Mouse (Mus musculus) forebrain, embryonic 16.5 days (tissue): ENCODE data around the gene Cdhr1. TPM values are rescaled to one million over a fixed set of nuclear protein-coding genes. Genes with fewer than 3 reads are reported as not detected.

Experiments
- ATAC-seq: fragments of 200-750 bp; cut with Nextera tagmentation; 2 replicates; pipeline ENCODE4 v1.8.0; 2017; ENCODE audit warnings: mild to moderate bottlenecking, moderate library complexity
- H3K27ac ChIP-seq: fragments of 300-500 bp; sonication (generic); 2 replicates; pipeline ENCODE4 v1.5.1; 2014; ENCODE audit warnings: low read length, control low read depth
- H3K27me3 ChIP-seq: fragments of 300-500 bp; sonication (generic); replicated peaks from 2 replicates; pipeline ENCODE4 v1.6.1; 2014; ENCODE audit warnings: low read length; ENCODE audit not compliant: control insufficient read depth, insufficient read depth
- H3K36me3 ChIP-seq: fragments of 300-500 bp; sonication (generic); 2 replicates; pipeline ENCODE4 v1.6.1; 2014; ENCODE audit not compliant: control insufficient read depth, insufficient read depth
- H3K4me1 ChIP-seq: fragments of 300-500 bp; sonication (generic); replicated peaks from 2 replicates; pipeline ENCODE4 v1.6.1; 2014; ENCODE audit warnings: low read length; ENCODE audit not compliant: control insufficient read depth, insufficient read depth
- H3K4me2 ChIP-seq: fragments of 300-500 bp; sonication (generic); 2 replicates; pipeline ENCODE4 v1.6.1; 2014; ENCODE audit warnings: mild to moderate bottlenecking, low read length, control low read depth
- H3K4me3 ChIP-seq: fragments of 300-500 bp; sonication (generic); replicated peaks from 2 replicates; pipeline ENCODE4 v1.5.1; 2014; ENCODE audit warnings: mild to moderate bottlenecking, low read length, control low read depth
- H3K9ac ChIP-seq: fragments of 300-500 bp; sonication (generic); replicated peaks from 2 replicates; pipeline ENCODE4 v1.6.1; 2014; ENCODE audit warnings: low read depth, low read length, control low read depth
- H3K9me3 ChIP-seq: fragments of 300-500 bp; sonication (generic); 2 replicates; pipeline ENCODE4 v1.6.1; 2016; ENCODE audit warnings: low read length; ENCODE audit not compliant: control insufficient read depth
- WGBS: fragments of 180-500 bp; shearing (Covaris S2); extraction: QIAGEN DNeasy Blood & Tissue Kit; methylation state at CpG from one replicate; pipeline ENCODE4 v1.1.7; 2014; 5-methylcytosine and 5-hydroxymethylcytosine counted together
- polyA plus RNA-seq: library from polyadenylated mRNA; unstranded; fragments of >200 nt; fragmentation: Nextera tagmentation; extraction: Ambion mirVana; gene quantifications from 2 replicates; pipeline ENCODE4 v1.2.1, GENCODE M21; 2015

Gene Cdhr1
- polyA plus RNA-seq, 1 experiment from 2014 or later, result 3.7 TPM

DNA sequence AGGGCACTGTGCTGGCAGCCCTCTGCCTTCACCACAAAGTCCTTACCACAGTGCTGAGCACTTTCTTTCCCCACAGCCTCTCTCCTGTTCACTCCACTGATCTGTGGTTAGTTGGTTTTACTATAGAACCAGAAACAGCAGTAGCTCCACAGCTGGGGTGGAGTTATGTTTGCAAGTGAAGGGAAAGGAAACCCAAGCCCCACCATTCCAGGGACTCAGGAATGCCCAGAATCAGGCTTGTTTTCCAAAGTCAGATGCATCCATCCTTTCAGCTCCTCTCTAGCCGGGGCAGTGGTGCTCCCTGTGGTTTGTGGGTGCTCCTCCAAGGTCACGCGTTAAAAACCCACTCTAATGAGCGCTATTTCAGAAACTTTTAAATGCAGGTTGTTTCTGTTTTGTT is 2.6 kb downstream of the Cdhr1 start:
- Histone ChIP-seq H3K27ac (no peak overlapping the region), H3K4me3 (no peak overlapping the region), H3K9ac (no peak overlapping the region), H3K4me2 (no peak overlapping the region), H3K4me1 (peaks cover 8% of the 10 kb centered on the region), H3K27me3 (no peaks in the 10 kb centered on the region; the same call in 1 of the 2 replicates), H3K36me3 (no peaks in the 10 kb centered on the region), H3K9me3 (no peaks in the 10 kb centered on the region)
- no peak for ATAC-seq
- WGBS, result 80% methylated on average over 4 of the region's 4 CpGs

GRCm38 (mm10) chr14:37094436-37094835 is 3.7 kb downstream of the Cdhr1 start:
- no peaks in the 10 kb centered on the region for H3K36me3 ChIP-seq
- H3K4me2 ChIP-seq, result no peak overlapping the region
- H3K27me3 ChIP-seq, result no peaks in the 10 kb centered on the region; the same call in 1 of the 2 replicates
- ATAC-seq, result no peak
- no peak overlapping the region for H3K27ac ChIP-seq
- no peak overlapping the region for H3K9ac ChIP-seq
- no peaks in the 10 kb centered on the region for H3K9me3 ChIP-seq
- no peak overlapping the region for H3K4me3 ChIP-seq
- H3K4me1 ChIP-seq, result peaks cover 8% of the 10 kb centered on the region
- WGBS, result 46% methylated on average over 6 of the region's 6 CpGs

DNA sequence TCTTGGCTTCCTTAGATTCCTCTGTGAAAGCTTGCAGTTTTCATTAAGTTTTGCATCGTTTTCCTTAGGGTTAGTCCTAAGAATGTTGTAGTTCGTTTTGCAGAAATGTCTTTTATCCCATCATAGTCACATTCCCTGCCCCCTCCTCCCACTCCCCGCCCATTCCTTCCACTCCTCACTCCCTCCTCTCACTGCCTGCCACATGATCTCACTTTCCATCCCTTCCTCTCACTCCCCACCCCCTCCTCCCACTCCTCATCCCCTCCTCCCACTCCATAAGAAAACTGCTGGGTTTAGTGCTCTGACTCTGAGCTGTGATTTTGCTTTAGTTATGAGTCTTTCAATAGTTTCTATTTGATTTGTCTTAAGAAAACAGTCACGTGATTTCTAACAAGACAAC is 14.4 kb downstream of the Cdhr1 start:
- Histone ChIP-seq H3K9me3 (no peaks in the 10 kb centered on the region), H3K4me3 (no peak overlapping the region), H3K27ac (no peak overlapping the region), H3K4me1 (no peaks in the 10 kb centered on the region), H3K9ac (no peak overlapping the region), H3K36me3 (no peaks in the 10 kb centered on the region), H3K27me3 (no peaks in the 10 kb centered on the region), H3K4me2 (no peak overlapping the region)
- 22% methylated on average over 4 of the region's 4 CpGs for WGBS
- ATAC-seq, result no peak

GRCm38 (mm10) chr14:37080724-37081123 is 17.4 kb downstream of the Cdhr1 start:
- no peaks in the 10 kb centered on the region for H3K4me1 ChIP-seq
- no peak for ATAC-seq
- H3K9me3 ChIP-seq, result no peaks in the 10 kb centered on the region
- no peaks in the 10 kb centered on the region for H3K27me3 ChIP-seq
- WGBS, result 93% methylated on average over 1 of the region's 1 CpGs
- no peaks in the 10 kb centered on the region for H3K36me3 ChIP-seq
- no peak overlapping the region for H3K4me2 ChIP-seq
- no peak overlapping the region for H3K27ac ChIP-seq
- no peak overlapping the region for H3K4me3 ChIP-seq
- no peak overlapping the region for H3K9ac ChIP-seq

GRCm38 (mm10) chr14:37068516-37068915 is 29.6 kb downstream of the Cdhr1 start:
- ATAC-seq, result no peak
- no peak overlapping the region for H3K27ac ChIP-seq
- H3K4me3 ChIP-seq, result no peak overlapping the region
- no peaks in the 10 kb centered on the region for H3K4me1 ChIP-seq
- H3K9me3 ChIP-seq, result no peaks in the 10 kb centered on the region
- 20% methylated on average over 9 of the region's 9 CpGs for WGBS
- no peaks in the 10 kb centered on the region for H3K27me3 ChIP-seq
- no peak overlapping the region for H3K9ac ChIP-seq
- H3K4me2 ChIP-seq, result no peak overlapping the region
- H3K36me3 ChIP-seq, result no peaks in the 10 kb centered on the region

- Histone ChIP-seq H3K27me3 (no peaks in the 10 kb centered on the region), H3K4me1 (no peaks in the 10 kb centered on the region), H3K4me3 (no peak within 1 kb of the TSS), H3K27ac (no peak within 1 kb of the TSS), H3K9ac (no peak within 1 kb of the TSS), H3K4me2 (no peak within 1 kb of the TSS), H3K9me3 (no peaks in the 10 kb centered on the region), H3K36me3 (no peaks in the 10 kb centered on the region)
- no peak for ATAC-seq
- 74% methylated on average over 5 of the region's 5 CpGs for WGBS
Measured at GRCm38 (mm10) chr14:37067629-37068028, 30.5 kb downstream of the Cdhr1 start, which contains the start of gene Lrit2. TSS of gene Lrit2 (plus strand) at chr14:37067929.

DNA sequence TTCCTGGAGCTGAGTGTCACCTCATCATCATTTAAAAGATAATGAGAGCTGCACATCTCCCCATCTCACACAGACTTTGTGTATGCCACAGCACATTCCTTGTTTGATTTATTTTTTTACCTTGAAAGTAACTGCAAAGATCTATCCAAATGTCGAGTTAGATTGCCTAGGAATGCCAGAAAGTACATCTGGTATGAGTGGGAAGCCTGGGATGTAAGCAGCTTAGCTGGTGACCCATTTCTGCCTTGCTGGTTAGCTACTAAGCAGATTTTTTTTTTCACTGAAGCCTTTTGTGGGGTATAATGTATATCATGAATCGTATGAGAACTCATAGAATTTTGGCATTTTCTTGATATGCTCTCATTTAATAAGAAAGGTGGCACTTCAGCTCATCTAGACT is 31.5 kb downstream of the Cdhr1 start:
- Histone ChIP-seq H3K9ac (no peak overlapping the region), H3K36me3 (no peaks in the 10 kb centered on the region), H3K4me1 (no peaks in the 10 kb centered on the region), H3K4me3 (no peak overlapping the region), H3K9me3 (no peaks in the 10 kb centered on the region), H3K4me2 (no peak overlapping the region), H3K27me3 (no peaks in the 10 kb centered on the region), H3K27ac (no peak overlapping the region)
- 47% methylated on average over 2 of the region's 2 CpGs for WGBS
- no peak for ATAC-seq

DNA sequence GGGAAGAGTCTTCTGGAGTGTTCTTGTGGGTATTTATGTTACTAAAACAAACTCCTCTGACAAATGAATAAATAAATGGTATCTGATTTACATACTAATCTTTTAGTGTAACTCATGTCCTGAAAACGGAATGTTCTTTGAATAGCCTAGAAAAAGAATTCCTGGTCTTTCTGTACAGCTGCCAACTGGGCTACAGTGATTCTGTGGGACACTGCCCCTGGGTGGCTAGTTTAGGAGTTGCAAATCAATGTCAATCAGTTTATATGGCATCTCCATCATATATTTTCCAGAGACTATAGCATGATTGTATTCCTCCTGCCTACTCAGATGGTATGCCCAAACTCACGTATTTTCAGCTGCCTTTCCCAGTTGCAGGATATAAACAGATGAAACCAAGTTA is 33.3 kb downstream of the Cdhr1 start:
- Histone ChIP-seq H3K27ac (no peak overlapping the region), H3K4me2 (no peak overlapping the region), H3K4me1 (no peaks in the 10 kb centered on the region), H3K36me3 (no peaks in the 10 kb centered on the region), H3K27me3 (no peaks in the 10 kb centered on the region), H3K9ac (no peak overlapping the region), H3K9me3 (no peaks in the 10 kb centered on the region), H3K4me3 (no peak overlapping the region)
- 54% methylated on average over 2 of the region's 2 CpGs for WGBS
- ATAC-seq, result no peak

DNA sequence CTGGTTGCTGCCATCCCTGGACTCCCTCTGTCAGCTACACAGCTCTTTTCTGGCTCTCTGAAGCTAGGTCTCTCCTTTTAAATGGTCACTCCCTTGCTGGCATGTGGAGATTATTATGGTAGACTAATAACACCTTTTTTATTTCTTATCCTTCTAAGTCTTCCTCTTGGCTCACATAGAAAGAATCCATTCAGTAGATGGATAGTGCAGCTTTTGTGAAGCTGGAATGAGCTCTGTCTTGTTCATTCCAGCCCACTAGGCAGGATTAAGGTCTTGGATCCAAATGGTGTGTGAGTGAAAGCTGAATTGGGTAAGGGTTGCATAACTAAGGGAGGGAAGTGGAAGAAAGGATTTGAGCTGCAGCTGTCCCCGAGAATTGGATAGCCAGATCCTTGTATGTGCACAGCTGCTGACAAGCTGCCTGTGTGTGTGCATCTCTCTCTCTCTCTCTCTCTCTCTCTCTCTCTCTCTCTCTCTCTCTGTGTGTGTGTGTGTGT is 49.2 kb downstream of the Cdhr1 start, which contains the start of gene Rgr:
Rgr (minus strand) TSS at position 51 of the 497 bp plus-strand sequence.
- peak; percentile 58 for ATAC-seq

GRCm38 (mm10) chr14:37034432-37034831 is 63.7 kb downstream of the Cdhr1 start:
- no peak for ATAC-seq
- WGBS, result 49% methylated on average over 5 of the region's 5 CpGs
- H3K9me3 ChIP-seq, result no peaks in the 10 kb centered on the region
- peaks cover 10% of the 10 kb centered on the region for H3K4me1 ChIP-seq
- H3K4me3 ChIP-seq, result no peak overlapping the region
- no peak overlapping the region for H3K9ac ChIP-seq
- no peak overlapping the region for H3K4me2 ChIP-seq
- H3K27me3 ChIP-seq, result no peaks in the 10 kb centered on the region
- no peak overlapping the region for H3K27ac ChIP-seq
- H3K36me3 ChIP-seq, result no peaks in the 10 kb centered on the region

More for the DNA sequence above, 49.2 kb downstream of the Cdhr1 start, which contains the start of gene Rgr:
- Histone ChIP-seq H3K4me3 (no peak within 1 kb of the TSS), H3K27ac (no peak within 1 kb of the TSS), H3K36me3 (no peaks in the 10 kb centered on the region), H3K4me1 (no peaks in the 10 kb centered on the region), H3K9me3 (no peaks in the 10 kb centered on the region), H3K4me2 (no peak within 1 kb of the TSS), H3K9ac (no peak within 1 kb of the TSS), H3K27me3 (no peaks in the 10 kb centered on the region)
- WGBS, result 6% methylated on average over 1 of the region's 1 CpGs
